Mouse (Mus musculus) forebrain, embryonic 14.5 days (tissue): ENCODE data around the gene Tnni2. TPM values are rescaled to one million over a fixed set of nuclear protein-coding genes. Genes with fewer than 3 reads are reported as not detected.

Source experiments
- ATAC-seq: fragments of 200-750 bp; cut with Nextera tagmentation; 2 replicates; pipeline ENCODE4 v1.8.0; 2017; ENCODE audit warnings: mild to moderate bottlenecking, moderate library complexity
- DNase-seq: peaks from one replicate; pipeline ENCODE4 v3.0.0-alpha.2; 2015; ENCODE audit warnings: low spot score
- H3K27ac ChIP-seq: fragments of 300-500 bp; sonication (generic); 2 replicates; pipeline ENCODE4 v1.5.1; 2014; ENCODE audit warnings: low read depth, mild to moderate bottlenecking, control low read depth, low read length, moderate library complexity
- H3K27me3 ChIP-seq: fragments of 300-500 bp; sonication (generic); replicated peaks from 2 replicates; pipeline ENCODE4 v1.6.1; 2014; ENCODE audit warnings: low read length, control low read depth, mixed read lengths; ENCODE audit not compliant: control insufficient read depth, insufficient read depth
- H3K36me3 ChIP-seq: fragments of 300-500 bp; sonication (generic); 2 replicates; pipeline ENCODE4 v1.6.1; 2014; ENCODE audit warnings: low read length, control low read depth; ENCODE audit not compliant: control insufficient read depth, insufficient read depth
- H3K4me1 ChIP-seq: fragments of 300-500 bp; sonication (generic); 2 replicates; pipeline ENCODE4 v1.6.1; 2014; ENCODE audit warnings: antibody characterized with exemption, low read length, control low read depth; ENCODE audit not compliant: control insufficient read depth, insufficient read depth
- H3K4me2 ChIP-seq: fragments of 300-500 bp; sonication (generic); 2 replicates; pipeline ENCODE4 v1.6.1; 2014; ENCODE audit warnings: mild to moderate bottlenecking, control low read depth, low read length
- H3K4me3 ChIP-seq: fragments of 300-500 bp; sonication (generic); 2 replicates; pipeline ENCODE4 v1.5.1; 2014; ENCODE audit warnings: low read depth, low read length, control low read depth
- H3K9ac ChIP-seq: fragments of 300-500 bp; sonication (generic); 2 replicates; pipeline ENCODE4 v1.6.1; 2014; ENCODE audit warnings: mild to moderate bottlenecking, low read length, control low read depth, moderate library complexity
- H3K9me3 ChIP-seq: fragments of 300-500 bp; sonication (generic); replicated peaks from 2 replicates; pipeline ENCODE4 v1.6.1; 2016; ENCODE audit warnings: low read length, control low read depth, mixed read lengths; ENCODE audit not compliant: control insufficient read depth
- WGBS: fragments of 180-500 bp; shearing (Covaris S2); extraction: QIAGEN DNeasy Blood & Tissue Kit; methylation state at CpG from one replicate; pipeline ENCODE4 v1.1.7; 2014; 5-methylcytosine and 5-hydroxymethylcytosine counted together
- polyA plus RNA-seq: library from polyadenylated mRNA; unstranded; fragments of >200 nt; fragmentation: Nextera tagmentation; extraction: Ambion mirVana; gene quantifications from 2 replicates; pipeline ENCODE4 v1.2.1, GENCODE M21; 2014

Gene Tnni2
- polyA plus RNA-seq, 1 experiment from 2014 or later: 0.67 TPM

GRCm38 (mm10) chr7:142458676-142459298, 17.2 kb downstream of the Tnni2 start:
- H3K9ac ChIP-seq: no peak overlapping the region
- H3K4me3 ChIP-seq: no peak overlapping the region
- no peak overlapping the region for H3K27ac ChIP-seq
- H3K36me3 ChIP-seq: no peaks in the 10 kb centered on the region
- ATAC-seq (no peak), DNase-seq (no peak)
- H3K4me1 ChIP-seq: peaks cover 16% of the 10 kb centered on the region
- no peaks in the 10 kb centered on the region for H3K9me3 ChIP-seq
- H3K4me2 ChIP-seq: no peak overlapping the region
- WGBS: 84% methylated on average over 5 of the region's 5 CpGs
- H3K27me3 ChIP-seq: no peaks in the 10 kb centered on the region

GRCm38 (mm10) chr7:142459299-142459691, 17.7 kb downstream of the Tnni2 start:
- Histone ChIP-seq H3K27me3 (no peaks in the 10 kb centered on the region), H3K9ac (no peak overlapping the region), H3K36me3 (no peaks in the 10 kb centered on the region), H3K4me3 (no peak overlapping the region), H3K4me1 (peaks cover 16% of the 10 kb centered on the region), H3K9me3 (no peaks in the 10 kb centered on the region), H3K4me2 (no peak overlapping the region), H3K27ac (no peak overlapping the region)
- 89% methylated on average over 2 of the region's 2 CpGs for WGBS
- ATAC-seq (no peak), DNase-seq (no peak)

GRCm38 (mm10) chr7:142460636-142461077, 19.0 kb downstream of the Tnni2 start, which contains the start of gene Lsp1:
Gene Lsp1 (plus strand): TSS chr7:142460809.
- no peak for ATAC-seq
- H3K9ac ChIP-seq: no peak within 1 kb of the TSS
- no peak within 1 kb of the TSS for H3K27ac ChIP-seq

GRCm38 (mm10) chr7:142461446-142461845, 19.8 kb downstream of the Tnni2 start:
- H3K27me3 ChIP-seq: no peaks in the 10 kb centered on the region
- H3K4me2 ChIP-seq: no peak overlapping the region
- ATAC-seq (no peak), DNase-seq (no peak)
- H3K36me3 ChIP-seq: no peaks in the 10 kb centered on the region
- H3K4me1 ChIP-seq: peaks cover 13% of the 10 kb centered on the region
- WGBS: 95% methylated on average over 2 of the region's 2 CpGs
- no peaks in the 10 kb centered on the region for H3K9me3 ChIP-seq
- H3K9ac ChIP-seq: no peak overlapping the region
- no peak overlapping the region for H3K4me3 ChIP-seq
- no peak overlapping the region for H3K27ac ChIP-seq

More at GRCm38 (mm10) chr7:142460636-142461077, 19.0 kb downstream of the Tnni2 start, which contains the start of gene Lsp1:
- no peaks in the 10 kb centered on the region for H3K27me3 ChIP-seq
- WGBS: 96% methylated on average over 7 of the region's 7 CpGs
- H3K4me3 ChIP-seq: no peak within 1 kb of the TSS
- H3K4me1 ChIP-seq: peaks cover 13% of the 10 kb centered on the region
- no peaks in the 10 kb centered on the region for H3K36me3 ChIP-seq
- H3K4me2 ChIP-seq: no peak within 1 kb of the TSS
- no peak for DNase-seq
- no peaks in the 10 kb centered on the region for H3K9me3 ChIP-seq

GRCm38 (mm10) chr7:142462190-142462589, 20.6 kb downstream of the Tnni2 start:
- H3K4me3 ChIP-seq: no peak overlapping the region
- no peak overlapping the region for H3K4me2 ChIP-seq
- no peaks in the 10 kb centered on the region for H3K36me3 ChIP-seq
- peaks cover 8% of the 10 kb centered on the region; the same call in 1 of the 2 replicates for H3K4me1 ChIP-seq
- no peak overlapping the region for H3K9ac ChIP-seq
- WGBS: 89% methylated on average over 6 of the region's 6 CpGs
- DNase-seq: no peak
- ATAC-seq: no peak
- H3K27ac ChIP-seq: no peak overlapping the region
- H3K27me3 ChIP-seq: no peaks in the 10 kb centered on the region
- H3K9me3 ChIP-seq: no peaks in the 10 kb centered on the region

- ATAC-seq: no peak
- WGBS: 62% methylated on average over 4 of the region's 4 CpGs
Measured at GRCm38 (mm10) chr7:142462594-142463078, 21.0 kb downstream of the Tnni2 start.

GRCm38 (mm10) chr7:142470171-142470691, 28.6 kb downstream of the Tnni2 start:
- Histone ChIP-seq H3K9ac (no peak overlapping the region), H3K4me3 (no peak overlapping the region), H3K4me1 (peaks cover 3% of the 10 kb centered on the region; the same call in 1 of the 2 replicates), H3K27ac (no peak overlapping the region), H3K27me3 (no peaks in the 10 kb centered on the region), H3K36me3 (no peaks in the 10 kb centered on the region), H3K4me2 (no peak overlapping the region), H3K9me3 (no peaks in the 10 kb centered on the region)
- DNase-seq (no peak), ATAC-seq (no peak)
- WGBS: 83% methylated on average over 7 of the region's 7 CpGs

More at GRCm38 (mm10) chr7:142462594-142463078, 21.0 kb downstream of the Tnni2 start:
- Histone ChIP-seq H3K27me3 (no peaks in the 10 kb centered on the region), H3K4me3 (no peak overlapping the region), H3K9me3 (no peaks in the 10 kb centered on the region), H3K27ac (no peak overlapping the region), H3K36me3 (no peaks in the 10 kb centered on the region), H3K9ac (no peak overlapping the region), H3K4me2 (no peak overlapping the region), H3K4me1 (peaks cover 5% of the 10 kb centered on the region; the same call in 1 of the 2 replicates)
- DNase-seq: no peak

- ATAC-seq (0 out of 2 replicates have a peak, but pooled peaks have one; percentile 20), DNase-seq (peak; percentile 34)
- Histone ChIP-seq H3K27ac (no peak overlapping the region), H3K9ac (no peak overlapping the region), H3K36me3 (no peaks in the 10 kb centered on the region), H3K9me3 (no peaks in the 10 kb centered on the region), H3K27me3 (no peaks in the 10 kb centered on the region), H3K4me1 (peaks cover 3% of the 10 kb centered on the region; the same call in 1 of the 2 replicates), H3K4me2 (no peak overlapping the region), H3K4me3 (no peak overlapping the region)
- WGBS: 31% methylated on average over 4 of the region's 4 CpGs
Measured at GRCm38 (mm10) chr7:142470808-142471413, 29.3 kb downstream of the Tnni2 start.
